Mouse (Mus musculus) retina, postnatal 7 days (tissue): ENCODE results near the gene Clptm1l.

ENCODE experiments used
- DNase-seq: peaks from one replicate; pipeline ENCODE4 v3.0.0-alpha.2; 2012; ENCODE audit warnings: low read depth, low spot score

The Clptm1l gene

GRCm38 (mm10) chr13:73660163-73660695, 56.4 kb downstream of the Clptm1l start:
- no peak for DNase-seq
